Mouse (Mus musculus) left cerebral cortex, adult 6 months (tissue): ENCODE results near the gene Vmn2r83. TPM values are rescaled to one million over a fixed set of nuclear protein-coding genes. Genes with fewer than 3 reads are reported as not detected.

Source experiments
- long read RNA-seq, 2 experiments: library from polyadenylated mRNA; unstranded; transcript quantifications; one replicate each; pipeline ENCODE4 v2.0.0; 2019 to 2020
- polyA plus RNA-seq: library from polyadenylated mRNA; unstranded; fragments of <200 nt; fragmentation: Nextera tagmentation; gene quantifications from 2 replicates; pipeline ENCODE4 v1.2.3, GENCODE M21; 2021

The Vmn2r83 gene
- polyA plus RNA-seq: not detected in 2 replicates
- long read RNA-seq, experiment 1: 0 reads
- long read RNA-seq, experiment 2: 0 reads

DNA sequence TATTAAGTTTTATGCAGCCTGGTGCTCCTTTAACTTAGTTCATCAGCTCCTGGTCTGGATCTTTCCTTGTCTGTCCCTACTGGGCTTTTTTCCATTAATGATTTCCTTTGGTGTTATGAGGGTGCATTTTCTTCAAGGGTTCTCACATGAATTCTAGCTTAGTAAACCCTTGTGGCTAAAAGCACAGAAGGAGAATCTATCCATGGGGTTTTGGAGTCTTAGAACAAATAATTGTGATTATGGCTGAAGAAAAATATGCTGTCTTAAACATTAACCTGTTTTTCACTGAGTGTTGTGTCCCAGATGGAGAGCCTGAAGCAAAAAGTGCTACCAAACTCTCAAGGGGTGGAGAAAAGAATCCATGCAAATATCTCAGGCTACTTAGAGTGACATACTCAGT is at the start of gene Vmn2r83:
Gene Vmn2r83 (plus strand): TSS at position 301 of the 400 bp plus-strand sequence.

DNA sequence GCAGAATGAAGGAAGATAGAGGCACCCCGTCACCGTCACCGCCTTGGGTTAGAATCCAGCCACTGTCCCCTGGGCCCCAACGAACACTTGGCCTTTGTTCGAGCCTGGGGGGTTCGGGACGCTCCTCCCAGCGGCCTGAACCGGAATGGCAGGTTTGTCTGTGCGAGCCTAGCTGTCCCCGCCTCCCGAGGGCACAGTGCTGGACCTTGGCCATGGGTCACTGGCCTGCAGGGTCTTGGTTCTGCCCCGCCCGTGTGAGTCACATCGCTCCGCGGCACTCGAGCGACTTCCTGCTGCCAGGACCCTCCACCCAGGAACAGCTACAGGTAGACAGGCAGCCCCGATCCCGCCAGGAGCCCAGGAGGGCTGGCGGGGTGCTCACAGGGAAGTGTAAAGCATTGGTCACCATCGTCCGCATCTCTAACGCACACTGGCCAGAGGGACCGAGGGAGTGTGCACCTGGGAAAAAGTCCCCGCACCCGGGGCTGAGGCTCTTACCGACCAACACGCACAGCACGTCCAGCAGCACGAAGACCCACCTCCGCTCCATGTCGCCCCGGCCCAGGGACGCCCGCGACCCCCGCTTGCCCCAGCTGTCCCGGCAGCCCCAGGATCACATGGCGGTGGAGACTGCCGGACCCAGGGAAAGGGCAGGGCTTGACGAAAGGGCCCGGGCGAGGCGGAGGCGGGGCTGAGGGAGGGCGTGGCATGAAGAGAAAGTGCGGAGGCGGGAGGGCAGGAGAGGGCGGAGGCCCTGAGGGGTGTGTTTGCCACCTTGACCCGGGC is 64.8 kb downstream of the Vmn2r83 start, which contains the start of gene Plpp2:
Gene Plpp2 (minus strand): TSS at position 671 of the 786 bp plus-strand sequence.

Other genes starting within 250 kb of the Vmn2r83 start
- gene Vmn2r81, start 221.0 kb upstream of the Vmn2r83 start, polyA plus RNA-seq: not detected in 2 replicates
- gene Vmn2r82, start 112.2 kb upstream of the Vmn2r83 start, polyA plus RNA-seq: not detected in 2 replicates
- 6.0 and 8.3 TPM in 2 replicates for gene Plpp2, start 65.1 kb downstream of the Vmn2r83 start, polyA plus RNA-seq
- 23.5 and 23.7 TPM in 2 replicates for gene Mier2, start 86.5 kb downstream of the Vmn2r83 start, polyA plus RNA-seq
- gene Theg, start 118.6 kb downstream of the Vmn2r83 start, polyA plus RNA-seq: 1.4 and 2.3 TPM in 2 replicates
- 0.83 and 1.3 TPM in 2 replicates for gene C2cd4c, start 145.3 kb downstream of the Vmn2r83 start, polyA plus RNA-seq
- gene Shc2, start 169.2 kb downstream of the Vmn2r83 start, polyA plus RNA-seq: 2.0 and 14.5 TPM in 2 replicates
- gene Odf3l2, start 177.0 kb downstream of the Vmn2r83 start, polyA plus RNA-seq: 0.27 and 0.31 TPM in 2 replicates
- not detected in 2 replicates for gene Madcam1, start 195.8 kb downstream of the Vmn2r83 start, polyA plus RNA-seq
- 153 and 198 TPM in 2 replicates for gene Tpgs1, start 200.6 kb downstream of the Vmn2r83 start, polyA plus RNA-seq
- 20.2 and 34.0 TPM in 2 replicates for gene Cdc34, start 213.5 kb downstream of the Vmn2r83 start, polyA plus RNA-seq
- 0.33 and 0.59 TPM in 2 replicates for gene Gzmm, start 220.3 kb downstream of the Vmn2r83 start, polyA plus RNA-seq
- gene Bsg, start 235.8 kb downstream of the Vmn2r83 start, polyA plus RNA-seq: 1,192 and 1,209 TPM in 2 replicates
- gene Hcn2, start 247.9 kb downstream of the Vmn2r83 start, polyA plus RNA-seq: 2.8 and 11.0 TPM in 2 replicates